Mouse (Mus musculus) stomach, embryonic 16.5 days (tissue): ENCODE data around the gene Muc5ac. TPM values are rescaled to one million over a fixed set of nuclear protein-coding genes. Genes with fewer than 3 reads are reported as not detected.
"Not testable (repeated sequence)": the region's sequence is repeated elsewhere in the genome, so short reads cannot be mapped to it uniquely, and the experiment has no call there.

Experiments
- ATAC-seq: fragments of 200-750 bp; cut with Nextera tagmentation; 2 replicates; pipeline ENCODE4 v1.8.0; 2017; ENCODE audit warnings: moderate number of reproducible peaks, moderate TSS enrichment; ENCODE audit not compliant: insufficient read depth, low FRiP score
- H3K27ac ChIP-seq: fragments of 300-500 bp; sonication (generic); 2 replicates; pipeline ENCODE4 v1.5.1; 2014; ENCODE audit warnings: low read length
- H3K27me3 ChIP-seq: fragments of 300-500 bp; sonication (generic); 2 replicates; pipeline ENCODE4 v1.6.1; 2014; ENCODE audit warnings: low read length, control low read depth, mixed read lengths; ENCODE audit not compliant: control insufficient read depth, insufficient read depth
- H3K36me3 ChIP-seq: fragments of 300-500 bp; sonication (generic); 2 replicates; pipeline ENCODE4 v1.6.1; 2014; ENCODE audit warnings: low read length; ENCODE audit not compliant: control insufficient read depth, insufficient read depth
- H3K4me1 ChIP-seq: fragments of 300-500 bp; sonication (generic); 2 replicates; pipeline ENCODE4 v1.6.1; 2014; ENCODE audit warnings: low read length, control low read depth, mixed read lengths; ENCODE audit not compliant: control insufficient read depth, insufficient read depth
- H3K4me2 ChIP-seq: fragments of 300-500 bp; sonication (generic); 2 replicates; pipeline ENCODE4 v1.6.1; 2014; ENCODE audit warnings: low read depth, low read length, mixed read lengths
- H3K4me3 ChIP-seq: fragments of 300-500 bp; sonication (generic); replicated peaks from 2 replicates; pipeline ENCODE4 v1.5.1; 2014; ENCODE audit warnings: mild to moderate bottlenecking, low read length
- H3K9ac ChIP-seq: fragments of 300-500 bp; sonication (generic); 2 replicates; pipeline ENCODE4 v1.6.1; 2014; ENCODE audit warnings: low read length
- H3K9me3 ChIP-seq: fragments of 300-500 bp; sonication (generic); replicated peaks from 2 replicates; pipeline ENCODE4 v1.6.1; 2016; ENCODE audit warnings: low read length, control low read depth; ENCODE audit not compliant: control insufficient read depth
- WGBS: fragments of 180-500 bp; shearing (Covaris S2); extraction: QIAGEN DNeasy Blood & Tissue Kit; methylation state at CpG from one replicate; pipeline ENCODE4 v1.1.7; 2014; 5-methylcytosine and 5-hydroxymethylcytosine counted together
- polyA plus RNA-seq: library from polyadenylated mRNA; unstranded; fragments of >200 nt; fragmentation: Nextera tagmentation; extraction: Ambion mirVana; gene quantifications from 2 replicates; pipeline ENCODE4 v1.2.1, GENCODE M21; 2015

Gene Muc5ac
- polyA plus RNA-seq, 1 experiment from 2014 or later: 2.4 TPM

GRCm38 (mm10) chr7:141776199-141776598 lies 12.6 kb upstream of the Muc5ac start:
- Histone ChIP-seq H3K27me3 (no peaks in the 10 kb centered on the region), H3K4me2 (no peak overlapping the region), H3K27ac (no peak overlapping the region), H3K9ac (no peak overlapping the region), H3K4me3 (no peak overlapping the region), H3K4me1 (peaks cover 14% of the 10 kb centered on the region), H3K36me3 (no peaks in the 10 kb centered on the region), H3K9me3 (no peaks in the 10 kb centered on the region)
- no peak for ATAC-seq
- WGBS: 85% methylated on average over 5 of the region's 5 CpGs

GRCm38 (mm10) chr7:141794251-141794650 lies 5.5 kb downstream of the Muc5ac start:
- 94% methylated on average over 1 of the region's 1 CpGs for WGBS
- Histone ChIP-seq H3K27me3 (no peaks in the 10 kb centered on the region; the same call in 1 of the 2 replicates), H3K27ac (no peak overlapping the region), H3K36me3 (no peaks in the 10 kb centered on the region), H3K4me2 (no peak overlapping the region), H3K9ac (no peak overlapping the region), H3K9me3 (0 out of 2 replicates have a peak, but pooled peaks cover 11% of the 10 kb centered on the region), H3K4me1 (no peaks in the 10 kb centered on the region), H3K4me3 (no peak overlapping the region)
- no peak for ATAC-seq

GRCm38 (mm10) chr7:141803206-141803605 lies 14.4 kb downstream of the Muc5ac start:
- 80% methylated on average over 7 of the region's 7 CpGs for WGBS
- Histone ChIP-seq H3K4me2 (no peak overlapping the region), H3K9ac (no peak overlapping the region), H3K4me3 (no peak overlapping the region), H3K27me3 (no peaks in the 10 kb centered on the region), H3K4me1 (no peaks in the 10 kb centered on the region), H3K36me3 (no peaks in the 10 kb centered on the region), H3K27ac (no peak overlapping the region), H3K9me3 (0 out of 2 replicates have a peak, but pooled peaks cover 1% of the 10 kb centered on the region)
- no peak for ATAC-seq

- Histone ChIP-seq H3K36me3 (no peaks in the 10 kb centered on the region), H3K4me1 (no peaks in the 10 kb centered on the region), H3K27ac (no peak overlapping the region), H3K9me3 (no peaks in the 10 kb centered on the region), H3K27me3 (no peaks in the 10 kb centered on the region), H3K4me2 (no peak overlapping the region), H3K9ac (no peak overlapping the region), H3K4me3 (no peak overlapping the region)
- no peak for ATAC-seq
- WGBS: 82% methylated on average over 7 of the region's 7 CpGs
These were observed 16.6 kb downstream of the Muc5ac start for GRCm38 (mm10) chr7:141805384-141805783.

- H3K27ac ChIP-seq, H3K9me3 ChIP-seq, H3K4me3 ChIP-seq, H3K36me3 ChIP-seq, H3K27me3 ChIP-seq, H3K9ac ChIP-seq, H3K4me1 ChIP-seq, ATAC-seq, H3K4me2 ChIP-seq: not testable (repeated sequence)
- WGBS: no CpG with 5 or more reads among the region's 4 CpGs
These were observed 19.1 kb downstream of the Muc5ac start for GRCm38 (mm10) chr7:141807823-141808222.

- ATAC-seq, H3K4me1 ChIP-seq, H3K4me2 ChIP-seq, H3K9ac ChIP-seq, H3K4me3 ChIP-seq, H3K9me3 ChIP-seq, H3K27ac ChIP-seq, H3K27me3 ChIP-seq, H3K36me3 ChIP-seq: not testable (repeated sequence)
- WGBS: no CpG with 5 or more reads among the region's 4 CpGs
These were observed 21.2 kb downstream of the Muc5ac start for GRCm38 (mm10) chr7:141809933-141810332.

GRCm38 (mm10) chr7:141813321-141813720 lies 24.5 kb downstream of the Muc5ac start:
- H3K4me3 ChIP-seq: no peak overlapping the region
- H3K9me3 ChIP-seq: no peaks in the 10 kb centered on the region
- no peaks in the 10 kb centered on the region for H3K36me3 ChIP-seq
- ATAC-seq: no peak
- H3K27me3 ChIP-seq: no peaks in the 10 kb centered on the region
- 73% methylated on average over 4 of the region's 4 CpGs for WGBS
- H3K27ac ChIP-seq: no peak overlapping the region
- H3K9ac ChIP-seq: no peak overlapping the region
- no peak overlapping the region for H3K4me2 ChIP-seq
- H3K4me1 ChIP-seq: peaks cover 2% of the 10 kb centered on the region; the same call in 1 of the 2 replicates

- no peak overlapping the region for H3K4me3 ChIP-seq
- peaks cover 2% of the 10 kb centered on the region; the same call in 1 of the 2 replicates for H3K4me1 ChIP-seq
- H3K27me3 ChIP-seq: no peaks in the 10 kb centered on the region
- no peak overlapping the region for H3K4me2 ChIP-seq
- ATAC-seq: no peak
- no peaks in the 10 kb centered on the region for H3K36me3 ChIP-seq
- H3K9me3 ChIP-seq: no peaks in the 10 kb centered on the region
- WGBS: 59% methylated on average over 4 of the region's 4 CpGs
- no peak overlapping the region for H3K27ac ChIP-seq
- H3K9ac ChIP-seq: no peak overlapping the region
These were observed 26.6 kb downstream of the Muc5ac start for GRCm38 (mm10) chr7:141815361-141815760.

GRCm38 (mm10) chr7:141817355-141818075 lies 28.7 kb downstream of the Muc5ac start:
- Histone ChIP-seq H3K9me3 (no peaks in the 10 kb centered on the region), H3K4me2 (no peak overlapping the region), H3K27ac (no peak overlapping the region), H3K4me3 (no peak overlapping the region), H3K9ac (no peak overlapping the region), H3K36me3 (no peaks in the 10 kb centered on the region), H3K4me1 (peaks cover 8% of the 10 kb centered on the region; the same call in 1 of the 2 replicates), H3K27me3 (no peaks in the 10 kb centered on the region)
- ATAC-seq: no peak
- 59% methylated on average over 11 of the region's 11 CpGs for WGBS
